Mouse (Mus musculus): ENCODE measurements around the gene Btd.

GRCm38 (mm10) chr14:31650347-31650746 is 9.5 kb downstream of the Btd start:
- TF ChIP-seq CTCF (IDR thresholded peaks at IDR 0.05): peak; percentile 49
- TF ChIP-seq POLR2A (IDR thresholded peaks at IDR 0.05; ENCODE audit: insufficient read depth, low read depth, low read length): no peak
- TF ChIP-seq EP300 (IDR thresholded peaks at IDR 0.05; ENCODE audit: insufficient read depth, low read depth, low read length): no peak

All from heart, adult 2 months (tissue).